Mouse (Mus musculus) cerebellum, adult 9-11 months (tissue): ENCODE measurements around the gene Cntn5.

Experiments
- DNase-seq: peaks from one replicate; pipeline ENCODE4 v3.0.0; 2022

The Cntn5 gene

DNA sequence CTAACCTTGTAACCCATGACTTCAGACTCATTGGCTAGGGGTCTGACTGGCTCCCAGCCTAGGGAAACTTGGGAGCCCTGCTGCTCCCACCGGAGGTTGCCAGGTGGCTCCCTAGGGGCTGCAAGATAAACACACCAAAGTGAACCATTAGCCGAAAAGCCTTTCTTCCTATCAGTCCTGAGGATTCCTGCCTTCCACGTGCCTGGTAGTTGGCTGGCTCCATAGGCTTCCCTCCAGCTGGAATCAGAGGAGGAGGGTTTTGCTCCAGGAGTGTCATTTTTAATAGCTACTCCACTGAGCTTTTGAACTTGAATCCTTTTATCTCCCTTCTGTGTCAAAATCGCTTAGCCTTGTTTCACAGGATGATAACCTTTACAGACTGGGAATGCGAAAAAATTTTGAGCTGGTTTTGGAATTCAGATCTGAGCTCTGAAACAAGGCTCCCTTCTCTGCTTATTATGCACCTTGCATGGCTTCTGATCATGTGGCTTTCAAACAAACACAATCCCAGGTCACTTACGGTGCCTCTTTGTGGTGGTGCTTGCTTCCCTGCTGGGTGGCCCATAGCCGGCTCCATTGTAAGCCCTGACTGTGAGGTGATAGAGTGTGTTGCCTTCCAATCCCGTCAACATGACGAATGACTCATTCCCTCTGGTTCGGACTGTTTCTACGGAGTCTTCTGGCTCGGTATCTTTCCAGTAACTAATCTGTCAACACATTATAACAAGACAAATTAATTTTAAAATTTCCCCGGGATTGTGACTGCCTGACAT is 1231.1 kb downstream of the Cntn5 start:
- DNase-seq = no peak

DNA sequence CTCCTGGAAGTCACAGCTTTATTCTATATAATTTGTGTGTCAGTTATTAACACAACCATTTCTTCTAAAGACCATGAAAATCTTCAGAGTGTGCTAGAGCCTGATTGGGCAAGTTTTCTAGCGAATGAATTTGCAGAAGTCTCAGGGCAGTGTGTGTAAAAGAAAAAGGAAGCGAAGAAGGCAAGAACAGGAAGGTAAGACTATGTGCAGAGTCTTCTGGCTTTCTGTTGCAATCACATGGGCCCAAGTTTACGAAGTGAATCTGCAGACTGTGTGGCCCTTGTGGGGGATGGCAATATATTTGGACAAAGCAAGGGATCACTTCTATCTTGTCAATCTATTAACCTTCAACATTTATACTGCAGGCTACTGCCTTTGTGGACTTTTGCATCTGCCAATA is 1251.1 kb downstream of the Cntn5 start:
- DNase-seq = no peak

DNA sequence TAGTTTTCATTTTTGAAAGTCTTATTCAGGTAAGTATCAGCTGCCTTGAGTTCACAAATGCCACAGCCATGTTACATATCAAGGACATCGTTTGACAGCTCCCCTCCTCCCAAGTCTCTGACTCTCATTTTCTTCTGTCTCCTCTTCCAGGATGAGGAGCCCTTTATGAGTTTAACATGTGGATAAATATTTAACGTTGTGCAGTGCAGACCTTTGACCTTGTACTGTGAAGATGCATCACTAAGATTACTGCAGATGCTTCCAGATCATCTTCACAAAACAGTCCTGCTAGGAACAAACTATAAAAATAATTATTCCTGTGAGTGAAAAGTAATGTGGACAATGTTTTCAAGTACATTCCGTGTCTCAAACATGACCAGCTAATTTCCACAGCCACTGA is 1257.2 kb downstream of the Cntn5 start:
- DNase-seq = no peak

DNA sequence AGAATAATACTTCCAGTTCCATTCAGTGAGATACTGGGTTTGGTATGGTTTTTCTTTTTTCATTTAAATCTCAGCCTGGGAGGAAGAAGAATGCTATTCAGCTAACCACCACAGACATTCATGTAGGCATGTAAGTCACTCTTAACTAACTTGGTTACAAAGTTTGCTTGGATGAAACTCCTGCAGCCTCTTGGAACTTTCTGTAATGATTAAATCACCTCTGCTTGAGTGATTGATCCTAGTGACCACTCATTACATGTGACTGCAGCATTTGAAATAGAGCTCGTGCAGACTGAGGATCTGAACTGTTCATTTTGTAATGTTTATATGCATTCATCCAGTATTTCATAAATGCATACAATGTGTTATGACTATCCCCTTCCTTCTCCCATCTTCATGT is 1258.3 kb downstream of the Cntn5 start:
- no peak for DNase-seq
